Mouse (Mus musculus) C3H10T1/2 (cell line): ENCODE results near the gene Taar7b. TPM values are rescaled to one million over a fixed set of nuclear protein-coding genes. Genes with fewer than 3 reads are reported as not detected.

ENCODE experiments used
- polyA plus RNA-seq, 2 experiments: library from polyadenylated mRNA; unstranded; fragments of >200 nt; fragmentation: generic; extraction: Trizol; gene quantifications; one replicate each; pipeline ENCODE4 v1.2.1; 2012; ENCODE audit warnings: missing spikeins in 2 of 2

Gene Taar7b
- polyA plus RNA-seq: not detected

DNA sequence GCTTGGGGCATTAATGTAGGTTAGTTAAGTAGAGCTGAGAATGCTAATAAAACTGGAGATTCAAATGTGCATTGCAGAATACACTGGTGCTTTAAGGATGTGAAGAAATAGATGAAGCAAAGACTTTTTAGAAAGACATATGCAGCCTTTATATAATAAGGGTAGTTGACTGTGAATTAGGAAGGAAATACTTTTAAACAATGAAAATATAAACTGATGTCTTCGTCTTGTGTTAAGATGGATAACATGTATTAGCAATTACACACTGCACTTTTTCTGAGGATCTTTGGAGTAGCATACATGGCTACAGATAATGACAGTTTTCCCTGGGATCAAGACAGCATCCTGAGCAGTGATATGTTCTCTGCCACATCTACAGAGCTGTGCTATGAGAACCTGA is at the start of gene Taar7b:
TSS of gene Taar7b (plus strand) at position 301 of the 400 bp plus-strand sequence.

DNA sequence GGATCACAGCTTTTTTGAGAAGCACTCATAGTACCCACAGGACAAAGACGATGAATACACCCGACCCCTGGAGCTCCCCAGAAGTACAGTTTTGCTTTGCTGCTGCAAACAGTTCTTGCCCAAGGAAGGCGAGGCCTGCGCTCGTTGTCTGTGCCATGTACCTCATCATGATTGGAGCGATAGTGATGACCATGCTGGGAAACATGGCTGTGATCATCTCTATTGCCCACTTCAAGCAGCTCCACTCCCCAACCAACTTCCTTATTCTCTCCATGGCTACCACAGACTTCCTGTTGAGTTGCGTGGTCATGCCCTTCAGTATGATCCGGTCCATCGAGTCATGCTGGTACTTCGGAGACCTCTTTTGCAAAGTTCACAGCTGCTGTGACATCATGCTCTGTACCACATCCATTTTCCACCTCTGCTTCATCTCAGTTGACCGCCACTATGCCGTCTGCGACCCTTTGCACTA is 39.3 kb upstream of the Taar7b start, which contains the start of gene Taar4:
TSS of gene Taar4 (plus strand) at position 51 of the 472 bp plus-strand sequence.

DNA sequence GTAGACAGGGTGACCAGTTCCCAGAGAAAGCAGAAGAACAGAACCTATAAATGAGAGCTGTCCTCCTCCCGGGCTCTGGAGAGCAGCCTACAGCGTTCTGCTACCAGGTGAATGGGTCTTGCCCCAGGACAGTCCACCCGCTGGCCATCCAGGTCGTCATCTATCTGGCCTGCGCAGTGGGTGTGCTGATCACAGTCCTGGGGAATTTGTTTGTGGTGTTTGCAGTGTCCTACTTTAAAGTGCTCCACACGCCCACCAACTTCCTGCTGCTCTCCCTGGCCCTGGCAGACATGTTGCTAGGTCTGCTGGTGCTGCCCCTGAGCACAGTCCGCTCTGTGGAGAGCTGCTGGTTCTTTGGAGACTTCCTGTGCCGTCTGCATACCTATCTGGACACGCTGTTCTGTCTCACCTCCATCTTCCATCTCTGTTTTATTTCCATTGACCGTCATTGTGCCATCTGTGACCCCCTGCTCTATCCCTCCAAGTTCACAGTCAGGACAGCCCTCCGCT is 29.0 kb upstream of the Taar7b start, which contains the start of gene Taar5:
TSS of gene Taar5 (plus strand) at position 51 of the 510 bp plus-strand sequence.

DNA sequence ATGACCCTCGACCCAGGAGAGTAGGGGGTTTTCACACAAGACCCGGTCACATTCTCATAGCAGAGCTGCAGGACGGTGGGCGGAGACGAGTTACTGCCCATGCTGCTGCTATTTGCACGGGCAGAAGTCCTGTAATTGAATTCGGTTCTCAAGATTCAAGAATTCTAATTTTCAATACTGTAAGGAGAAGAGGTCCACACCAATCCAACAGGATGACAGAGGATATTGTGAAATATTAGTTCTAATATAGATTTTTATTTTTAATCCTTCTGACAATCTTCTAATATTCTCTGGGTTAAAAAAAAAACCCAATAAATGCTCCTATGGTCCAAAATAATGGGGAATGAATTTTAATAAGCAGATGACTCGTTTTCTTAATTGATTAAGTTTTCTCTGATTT is 14.2 kb upstream of the Taar7b start, which contains the start of gene Taar6:
TSS of gene Taar6 (minus strand) at position 101 of the 400 bp plus-strand sequence.

DNA sequence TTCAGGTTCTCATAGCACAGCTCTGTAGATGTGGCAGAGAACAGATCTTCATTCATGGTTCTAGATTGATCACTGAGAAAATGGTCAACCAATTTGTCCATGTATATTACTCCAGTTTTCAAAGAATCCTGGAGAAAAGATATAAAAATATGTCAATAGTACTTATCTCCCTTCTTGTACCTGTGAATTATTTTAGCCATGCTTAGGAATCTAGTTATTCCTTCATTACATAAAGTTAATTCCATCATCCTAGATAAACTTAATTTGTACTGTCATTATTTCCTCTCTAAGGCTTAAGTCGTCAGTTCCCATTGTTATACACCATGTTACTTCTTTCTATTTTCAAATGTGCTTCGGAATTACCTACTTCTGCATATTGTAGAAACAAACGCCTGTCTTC is 6.4 kb upstream of the Taar7b start, which contains the start of gene Taar7a:
TSS of gene Taar7a (minus strand) at position 101 of the 400 bp plus-strand sequence.

DNA sequence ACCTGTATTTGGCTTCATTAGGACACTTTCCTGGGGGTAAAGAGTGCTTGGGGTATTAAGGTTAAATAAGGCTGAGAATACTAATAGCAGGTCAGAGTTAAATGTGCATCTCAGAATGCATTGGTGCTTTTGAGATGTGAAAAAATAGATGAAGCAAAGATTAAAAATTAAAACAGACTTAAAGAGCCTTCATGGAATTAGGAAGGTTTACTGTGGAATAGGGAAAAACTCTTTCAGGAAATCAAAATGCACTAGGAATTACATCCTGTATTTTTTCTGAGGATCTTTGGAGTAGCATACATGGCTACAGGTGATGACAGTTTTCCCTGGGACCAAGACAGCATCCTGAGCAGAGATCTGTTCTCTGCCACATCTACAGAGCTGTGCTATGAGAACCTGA is 27.2 kb downstream of the Taar7b start, which contains the start of gene Taar7d:
TSS of gene Taar7d (plus strand) at position 301 of the 400 bp plus-strand sequence.

DNA sequence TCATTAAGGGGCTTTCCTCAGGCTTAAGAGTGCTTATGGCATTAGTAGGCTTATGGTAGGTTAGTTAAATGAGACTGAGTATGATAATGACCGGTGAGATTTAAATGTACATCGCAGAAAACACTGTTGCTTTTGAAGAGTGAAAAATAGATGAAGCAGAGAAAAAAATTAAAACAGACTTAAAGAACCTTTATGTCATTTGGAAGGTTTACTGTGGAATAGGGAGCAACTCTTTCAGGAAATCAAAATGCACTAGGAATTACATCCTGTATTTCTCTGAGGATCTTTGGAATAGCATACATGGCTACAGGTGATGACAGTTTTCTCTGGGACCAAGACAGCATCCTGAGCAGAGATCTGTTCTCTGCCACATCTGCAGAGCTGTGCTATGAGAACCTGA is 37.6 kb downstream of the Taar7b start, which contains the start of gene Taar7e:
TSS of gene Taar7e (plus strand) at position 301 of the 400 bp plus-strand sequence.

DNA sequence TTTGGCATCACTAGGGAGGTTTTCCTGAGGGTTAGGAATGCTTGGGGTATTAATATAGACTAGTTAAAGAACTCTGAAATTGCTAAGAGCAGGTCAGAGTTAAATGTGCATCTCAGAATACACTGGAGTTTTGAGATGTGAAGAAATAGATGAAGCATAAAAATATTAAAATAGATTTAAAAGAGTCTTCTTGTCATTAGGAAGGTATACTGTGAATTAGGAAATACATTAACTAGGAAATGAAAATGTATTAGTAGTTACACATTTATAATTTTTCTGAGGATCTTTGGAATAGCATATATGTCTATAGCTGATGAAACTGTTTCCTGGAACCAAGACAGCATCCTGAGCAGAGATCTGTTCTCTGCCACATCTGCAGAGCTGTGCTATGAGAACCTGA is 49.5 kb downstream of the Taar7b start, which contains the start of gene Taar7f:
TSS of gene Taar7f (plus strand) at position 301 of the 400 bp plus-strand sequence.

Other genes starting within 250 kb of the Taar7b start
- 1,000 to 10,000 TPM; 6,713 to 8,510 TPM for gene Rps12, start 212.7 kb upstream of the Taar7b start, polyA plus RNA-seq
- 10 to 100 TPM in 1 of 2 experiments, 1 to 10 TPM in 1; 3.3 to 13.5 TPM for gene Slc18b1, start 203.0 kb upstream of the Taar7b start, polyA plus RNA-seq
- not detected for gene Vnn3, start 148.5 kb upstream of the Taar7b start, polyA plus RNA-seq
- under 1 TPM; 0.09 to 0.57 TPM for gene Vnn1, start 105.3 kb upstream of the Taar7b start, polyA plus RNA-seq
- not detected for gene Taar1, start 79.6 kb upstream of the Taar7b start, polyA plus RNA-seq
- gene Taar2, start 61.4 kb upstream of the Taar7b start, polyA plus RNA-seq: not detected
- not detected for gene Taar3, start 50.4 kb upstream of the Taar7b start, polyA plus RNA-seq
- not detected for gene Taar4, start 39.4 kb upstream of the Taar7b start, polyA plus RNA-seq
- under 1 TPM in 1 of 2 experiments, not detected in 1; 0.05 TPM for gene Taar5, start 29.2 kb upstream of the Taar7b start, polyA plus RNA-seq
- not detected for gene Taar6, start 14.3 kb upstream of the Taar7b start, polyA plus RNA-seq
- not detected for gene Taar7a, start 6.5 kb upstream of the Taar7b start, polyA plus RNA-seq
- gene Taar7d, start 27.3 kb downstream of the Taar7b start, polyA plus RNA-seq: not detected
- gene Taar7e, start 37.7 kb downstream of the Taar7b start, polyA plus RNA-seq: not detected
- gene Taar7f, start 49.6 kb downstream of the Taar7b start, polyA plus RNA-seq: not detected
- gene Taar8a, start 76.6 kb downstream of the Taar7b start, polyA plus RNA-seq: not detected
- gene Taar8b, start 92.4 kb downstream of the Taar7b start, polyA plus RNA-seq: not detected
- not detected for gene Taar8c, start 102.0 kb downstream of the Taar7b start, polyA plus RNA-seq
- gene Taar9, start 109.6 kb downstream of the Taar7b start, polyA plus RNA-seq: not detected
- gene Stx7, start 149.4 kb downstream of the Taar7b start, polyA plus RNA-seq: 10 to 100 TPM in 1 of 2 experiments, 1 to 10 TPM in 1; 4.6 to 53.3 TPM
- not detected for gene Moxd1, start 223.6 kb downstream of the Taar7b start, polyA plus RNA-seq